Mouse (Mus musculus): ENCODE results near the gene Aqp2. TPM values are rescaled to one million over a fixed set of nuclear protein-coding genes. Genes with fewer than 3 reads are reported as not detected.

Aqp2 gene
- total RNA-seq, 2 experiments from 2014 or later = not detected

GRCm38 (mm10) chr15:99619821-99620220, 41.0 kb downstream of the Aqp2 start:
- DNase-seq = peak; percentile 36 to 58

GRCm38 (mm10) chr15:99622063-99622462, 43.2 kb downstream of the Aqp2 start:
- DNase-seq = no peak

- DNase-seq = no peak
Measured at GRCm38 (mm10) chr15:99631618-99632017, 52.8 kb downstream of the Aqp2 start.

Other genes starting within 250 kb of the Aqp2 start
- gene Fmnl3, start 208.6 kb upstream of the Aqp2 start, total RNA-seq (2021) = 1 to 10 TPM; 9.2 to 10.0 TPM
- gene Tmbim6, start 186.2 kb upstream of the Aqp2 start, total RNA-seq (2021) = 100 to 1,000 TPM; 357 TPM
- gene Nckap5l, start 121.3 kb upstream of the Aqp2 start, total RNA-seq (2021) = 10 to 100 TPM; 20.3 to 20.9 TPM
- 1 to 10 TPM; 3.9 to 5.0 TPM for gene Bcdin3d, start 104.3 kb upstream of the Aqp2 start, total RNA-seq (2021)
- 100 to 1,000 TPM; 373 to 394 TPM for gene Faim2, start 50.9 kb upstream of the Aqp2 start, total RNA-seq (2021)
- gene Aqp5, start 11.7 kb downstream of the Aqp2 start, total RNA-seq (2021) = not detected
- under 1 TPM in 1 of 2 experiments, not detected in 1; 0.25 TPM for gene Aqp6, start 22.3 kb downstream of the Aqp2 start, total RNA-seq (2021)
- gene Racgap1, start 72.6 kb downstream of the Aqp2 start, total RNA-seq (2021) = 1 to 10 TPM; 5.2 TPM
- 10 to 100 TPM; 34.4 to 36.3 TPM for gene Asic1, start 91.3 kb downstream of the Aqp2 start, total RNA-seq (2021)
- gene Smarcd1, start 123.1 kb downstream of the Aqp2 start, total RNA-seq (2021) = 100 to 1,000 TPM; 106 to 109 TPM
- 1 to 10 TPM; 4.1 to 6.3 TPM for gene Gm17349, start 126.4 kb downstream of the Aqp2 start, total RNA-seq (2021)
- 100 to 1,000 TPM; 135 to 146 TPM for gene Gpd1, start 138.5 kb downstream of the Aqp2 start, total RNA-seq (2021)
- 100 to 1,000 TPM; 122 to 134 TPM for gene Cox14, start 146.6 kb downstream of the Aqp2 start, total RNA-seq (2021)
- gene Cers5, start 193.8 kb downstream of the Aqp2 start, total RNA-seq (2021) = 10 to 100 TPM; 29.6 to 30.2 TPM

All from layer of hippocampus, postnatal 36 days (tissue).